Mouse (Mus musculus) layer of hippocampus, postnatal 36 days (tissue): ENCODE results near the gene Rps12-ps3. TPM values are rescaled to one million over a fixed set of nuclear protein-coding genes. Genes with fewer than 3 reads are reported as not detected.

Source experiments
- DNase-seq, 2 experiments: peaks; one replicate each; pipeline ENCODE4 v3.0.0; 2022
- total RNA-seq, 2 experiments: library from RNA; stranded (reverse); gene quantifications; 2 replicates each; pipeline ENCODE4 v1.2.3; 2021

The Rps12-ps3 gene
- total RNA-seq: 100 to 1,000 TPM; 260 to 310 TPM

- DNase-seq: no peak
These were observed at the start of gene Rps12-ps3 for GRCm38 (mm10) chr19:59321990-59322389. Gene Rps12-ps3 (plus strand): TSS chr19:59322290.

GRCm38 (mm10) chr19:59273190-59273589 is 48.9 kb upstream of the Rps12-ps3 start:
- DNase-seq: no peak

- DNase-seq: no peak
These were observed 45.7 kb upstream of the Rps12-ps3 start for GRCm38 (mm10) chr19:59276354-59276753.

- DNase-seq: no peak
These were observed 41.2 kb upstream of the Rps12-ps3 start for GRCm38 (mm10) chr19:59280841-59281240.

- no peak for DNase-seq
These were observed 40.1 kb upstream of the Rps12-ps3 start for GRCm38 (mm10) chr19:59282001-59282400.

- no peak for DNase-seq
These were observed 33.0 kb upstream of the Rps12-ps3 start for GRCm38 (mm10) chr19:59289042-59289441.

- no peak for DNase-seq
These were observed 32.3 kb upstream of the Rps12-ps3 start for GRCm38 (mm10) chr19:59289811-59290210.

GRCm38 (mm10) chr19:59292183-59292839 is 29.8 kb upstream of the Rps12-ps3 start:
- DNase-seq: peak in 1 of 2 experiments; percentile 23

GRCm38 (mm10) chr19:59315308-59315707 is 6.8 kb upstream of the Rps12-ps3 start:
- no peak for DNase-seq

GRCm38 (mm10) chr19:59316571-59316970 is 5.5 kb upstream of the Rps12-ps3 start:
- DNase-seq: peak; percentile 21 to 26

GRCm38 (mm10) chr19:59330816-59331225 is 8.7 kb downstream of the Rps12-ps3 start:
- no peak for DNase-seq

- no peak for DNase-seq
These were observed 14.6 kb downstream of the Rps12-ps3 start for GRCm38 (mm10) chr19:59336655-59337054.

GRCm38 (mm10) chr19:59337872-59338681 is 16.0 kb downstream of the Rps12-ps3 start:
- DNase-seq: no peak

- no peak for DNase-seq
These were observed 17.8 kb downstream of the Rps12-ps3 start for GRCm38 (mm10) chr19:59339908-59340307.

GRCm38 (mm10) chr19:59342964-59343363 is 20.9 kb downstream of the Rps12-ps3 start:
- DNase-seq: no peak

- peak; percentile 8 to 11 for DNase-seq
These were observed 22.2 kb downstream of the Rps12-ps3 start for GRCm38 (mm10) chr19:59344304-59344711.

- no peak for DNase-seq
These were observed 23.1 kb downstream of the Rps12-ps3 start for GRCm38 (mm10) chr19:59345081-59345657.

- peak; percentile 89 to 90 for DNase-seq
These were observed 23.7 kb downstream of the Rps12-ps3 start, which contains the start of gene Pdzd8 for GRCm38 (mm10) chr19:59345658-59346283. Gene Pdzd8 (minus strand): TSS chr19:59345780.

GRCm38 (mm10) chr19:59346325-59346724 is 24.2 kb downstream of the Rps12-ps3 start:
- no peak for DNase-seq

GRCm38 (mm10) chr19:59349329-59349960 is 27.4 kb downstream of the Rps12-ps3 start:
- no peak for DNase-seq

- DNase-seq: no peak
These were observed 28.3 kb downstream of the Rps12-ps3 start for GRCm38 (mm10) chr19:59350273-59350903.
